Mouse (Mus musculus) megakaryocyte, embryonic 14.5 days (primary cell): ENCODE results near the gene Ugt1a7c. TPM values are rescaled to one million over a fixed set of nuclear protein-coding genes. Genes with fewer than 3 reads are reported as not detected.

Source experiments
- H3K27me3 ChIP-seq: replicated peaks from 2 replicates; pipeline ENCODE3; 2012; ENCODE audit warnings: inconsistent platforms
- H3K36me3 ChIP-seq: replicated peaks from 2 replicates; pipeline ENCODE3; 2012; ENCODE audit warnings: low read length, inconsistent platforms, mixed read lengths
- H3K4me1 ChIP-seq: 2 replicates; pipeline ENCODE4 v1.6.1; 2012; ENCODE audit warnings: inconsistent platforms
- H3K4me3 ChIP-seq: replicated peaks from 2 replicates; pipeline ENCODE3; 2012; ENCODE audit warnings: moderate library complexity, mild to moderate bottlenecking, inconsistent platforms
- H3K9me3 ChIP-seq: 2 replicates; pipeline ENCODE4 v1.6.1; 2012; ENCODE audit warnings: inconsistent platforms
- FLI1 ChIP-seq: IDR thresholded peaks from 2 replicates; pipeline ENCODE4 v1.6.1; 2012; ENCODE audit warnings: low read length, inconsistent platforms, mixed read lengths
- GATA1 ChIP-seq: IDR thresholded peaks from 3 replicates; pipeline ENCODE4 v1.6.1; 2012; ENCODE audit warnings: mixed read lengths, low read length, inconsistent platforms, borderline replicate concordance
- polyA plus RNA-seq: library from polyadenylated mRNA; stranded (reverse); fragments of >175 nt; gene quantifications from 2 replicates; pipeline ENCODE4 v1.2.3, GENCODE M21; 2012; ENCODE audit warnings: low replicate concordance; ENCODE audit not compliant: insufficient read depth

The Ugt1a7c gene
- polyA plus RNA-seq, 1 experiment: 11.0 TPM

DNA sequence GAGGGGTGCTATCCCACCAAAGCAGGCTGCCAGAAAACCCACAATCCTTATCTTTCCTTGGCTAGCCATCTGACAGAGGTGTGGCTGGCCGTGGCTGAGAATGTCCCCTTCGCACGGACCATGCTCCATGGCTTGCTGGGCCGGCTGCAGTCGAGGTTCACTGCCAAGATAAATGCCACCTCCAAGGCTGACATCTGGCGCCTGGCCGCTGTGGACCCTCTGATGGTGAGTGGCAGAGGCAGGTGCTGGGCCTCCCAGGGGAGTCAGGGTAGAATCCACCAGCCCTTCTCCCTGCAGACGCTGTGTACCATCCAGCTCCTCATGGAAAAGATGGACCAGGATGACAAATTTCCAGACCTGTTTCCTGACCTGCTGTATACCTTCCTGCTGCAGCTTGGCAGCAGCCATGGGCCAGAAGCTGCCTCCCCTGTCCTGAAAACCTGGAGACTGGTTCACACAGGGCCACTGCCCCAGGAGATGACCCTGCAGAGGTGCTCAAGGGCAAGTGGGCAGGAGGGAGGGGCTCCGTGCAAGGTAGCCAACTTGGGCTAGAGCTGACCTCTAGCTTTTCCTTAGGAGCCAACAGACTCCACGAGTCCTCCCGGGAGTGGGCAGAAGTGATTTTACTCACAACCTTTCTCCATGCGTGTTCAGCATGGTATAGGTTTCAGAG lies 160.1 kb downstream of the Ugt1a7c start:
- peak overlapping the region; percentile 0 for H3K4me3 ChIP-seq
- peaks cover 8% of the 10 kb centered on the region for H3K36me3 ChIP-seq
- peaks cover 16% of the 10 kb centered on the region for H3K27me3 ChIP-seq
- peaks cover 17% of the 10 kb centered on the region for H3K4me1 ChIP-seq
- peaks cover 73% of the 10 kb centered on the region for H3K9me3 ChIP-seq
- no peak; the same call in 2 of the 3 replicates for TF ChIP-seq GATA1
- no peak; the same call in 1 of the 2 replicates for TF ChIP-seq FLI1

DNA sequence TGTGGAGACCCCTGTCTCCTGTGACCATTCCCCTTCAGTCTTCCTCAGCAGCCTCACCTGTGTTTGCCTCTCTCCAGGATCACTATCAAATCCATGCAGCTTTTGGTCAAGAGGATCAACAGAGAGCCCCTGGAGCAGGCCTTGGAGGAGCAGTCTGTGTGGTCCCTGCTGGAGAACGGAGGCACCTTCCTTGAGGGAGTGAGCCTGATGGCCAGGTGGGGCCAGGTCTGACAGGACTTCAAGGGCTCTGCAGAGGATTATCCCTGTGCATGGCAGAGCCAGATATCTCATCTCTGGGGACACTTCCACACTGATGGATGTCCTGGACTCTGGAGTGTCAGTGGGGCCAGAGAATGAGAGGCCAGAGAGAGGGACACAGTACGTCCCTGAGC lies 160.6 kb downstream of the Ugt1a7c start:
- H3K4me3 ChIP-seq: no peak overlapping the region
- TF ChIP-seq FLI1 (no peak), GATA1 (no peak)
- peaks cover 14% of the 10 kb centered on the region for H3K27me3 ChIP-seq
- peaks cover 68% of the 10 kb centered on the region for H3K9me3 ChIP-seq
- peaks cover 21% of the 10 kb centered on the region for H3K4me1 ChIP-seq
- peaks cover 13% of the 10 kb centered on the region for H3K36me3 ChIP-seq

DNA sequence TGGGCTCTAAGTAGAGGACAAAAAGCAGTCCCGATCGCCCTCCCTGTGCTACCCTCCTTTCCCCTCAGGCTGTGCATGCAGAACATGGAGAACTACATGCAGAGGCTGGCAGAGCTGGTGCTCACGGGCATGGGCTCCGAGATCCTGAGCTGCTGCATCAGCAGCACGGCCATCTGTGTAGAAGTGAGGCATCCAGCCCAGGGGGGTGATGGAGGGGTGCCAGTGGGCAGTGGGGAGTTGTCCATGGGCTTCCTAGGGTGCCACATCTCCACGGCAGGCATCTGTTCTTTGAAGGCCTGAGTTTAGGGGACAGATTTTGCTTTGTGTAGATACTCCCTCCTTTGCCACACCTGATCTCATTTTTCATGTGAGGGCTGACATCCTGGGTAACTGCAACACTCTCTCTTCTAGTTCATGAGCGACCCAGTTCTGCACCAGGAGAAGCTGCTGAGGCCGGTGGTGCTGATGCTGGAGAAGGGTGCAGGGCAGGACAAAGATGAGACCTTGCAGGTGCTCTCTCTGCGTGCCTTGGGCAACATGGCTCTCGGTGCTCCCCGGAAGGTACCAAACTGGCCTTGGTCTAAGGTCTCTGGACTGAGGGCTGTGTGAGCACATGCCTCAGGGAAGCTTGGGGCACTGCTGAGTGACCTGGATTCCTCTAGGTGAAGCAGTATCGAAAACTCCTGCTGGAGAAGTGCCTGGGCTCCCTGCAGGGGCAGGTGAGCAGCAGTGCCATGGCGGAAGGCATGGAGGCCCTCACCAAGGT lies 161.3 kb downstream of the Ugt1a7c start:
- peaks cover 60% of the 10 kb centered on the region for H3K9me3 ChIP-seq

DNA sequence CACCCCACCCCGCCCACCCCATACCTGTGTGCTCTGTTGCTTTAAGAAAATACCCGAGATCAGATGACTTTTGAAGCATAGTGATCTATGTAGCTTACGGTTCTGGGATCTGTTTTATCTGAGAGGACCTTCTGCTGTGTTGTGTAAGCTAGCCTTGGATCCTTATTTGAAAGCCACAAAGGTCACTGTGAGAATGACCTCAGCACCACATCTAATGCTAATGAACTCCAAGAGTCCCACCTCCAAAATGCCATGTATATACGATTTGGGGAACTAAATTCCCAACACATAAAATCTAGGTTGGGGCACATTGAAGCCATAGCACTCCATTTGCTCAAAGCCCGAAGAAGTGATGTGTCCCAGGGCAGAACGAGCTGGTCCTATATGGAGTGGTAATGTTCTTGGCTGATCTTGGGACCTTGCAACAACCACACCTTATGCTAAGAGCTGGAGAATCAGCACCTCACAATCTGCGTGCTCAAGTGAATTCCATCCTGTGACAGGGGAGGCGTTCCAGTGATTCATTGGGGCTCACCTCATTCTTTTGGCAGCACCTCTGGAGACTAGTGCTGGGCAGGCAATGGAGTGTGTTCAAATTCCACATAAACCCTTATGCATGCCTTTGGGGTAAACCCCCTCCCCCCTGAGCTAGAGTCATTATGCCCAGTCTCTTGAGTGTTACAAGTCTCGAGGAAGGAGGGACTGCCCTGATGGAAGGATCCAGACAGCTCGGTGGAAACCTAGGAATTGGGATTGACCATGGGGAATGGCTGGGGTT lies 162.2 kb downstream of the Ugt1a7c start:
- peaks cover 54% of the 10 kb centered on the region for H3K9me3 ChIP-seq
- no peak overlapping the region for H3K4me3 ChIP-seq
- peaks cover 32% of the 10 kb centered on the region for H3K4me1 ChIP-seq
- peaks cover 29% of the 10 kb centered on the region for H3K36me3 ChIP-seq
- H3K27me3 ChIP-seq: peaks cover 11% of the 10 kb centered on the region
- TF ChIP-seq FLI1 (no peak), GATA1 (no peak)

More for the DNA sequence above, 161.3 kb downstream of the Ugt1a7c start:
- Histone ChIP-seq H3K4me1 (peaks cover 23% of the 10 kb centered on the region), H3K4me3 (peak overlapping the region; percentile 2), H3K36me3 (peaks cover 20% of the 10 kb centered on the region), H3K27me3 (peaks cover 13% of the 10 kb centered on the region)
- no peak for TF ChIP-seq GATA1
- no peak for TF ChIP-seq FLI1

DNA sequence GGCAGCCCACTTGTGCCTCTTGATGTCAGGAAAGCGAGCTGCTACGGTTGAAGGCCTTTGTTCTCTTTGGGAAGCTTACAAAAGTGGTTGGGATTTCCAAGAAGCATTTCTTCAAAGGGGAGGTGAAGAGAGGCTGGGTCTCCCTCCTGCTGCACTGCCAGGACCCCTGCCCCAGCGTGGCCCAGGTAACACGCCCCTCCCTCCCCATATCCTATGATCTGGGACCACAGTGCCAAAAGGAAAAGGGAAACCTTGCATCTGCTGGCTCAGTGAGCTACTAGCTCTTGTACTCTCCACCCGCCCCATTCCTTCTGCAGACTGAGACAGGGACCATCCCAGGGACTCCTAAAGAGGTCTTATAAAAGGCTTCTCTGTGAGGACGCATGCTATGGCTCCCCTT lies 162.8 kb downstream of the Ugt1a7c start:
- Histone ChIP-seq H3K27me3 (peaks cover 11% of the 10 kb centered on the region), H3K9me3 (peaks cover 48% of the 10 kb centered on the region), H3K36me3 (peaks cover 35% of the 10 kb centered on the region), H3K4me3 (no peak overlapping the region), H3K4me1 (peaks cover 38% of the 10 kb centered on the region)
- TF ChIP-seq GATA1 (no peak), FLI1 (no peak)

DNA sequence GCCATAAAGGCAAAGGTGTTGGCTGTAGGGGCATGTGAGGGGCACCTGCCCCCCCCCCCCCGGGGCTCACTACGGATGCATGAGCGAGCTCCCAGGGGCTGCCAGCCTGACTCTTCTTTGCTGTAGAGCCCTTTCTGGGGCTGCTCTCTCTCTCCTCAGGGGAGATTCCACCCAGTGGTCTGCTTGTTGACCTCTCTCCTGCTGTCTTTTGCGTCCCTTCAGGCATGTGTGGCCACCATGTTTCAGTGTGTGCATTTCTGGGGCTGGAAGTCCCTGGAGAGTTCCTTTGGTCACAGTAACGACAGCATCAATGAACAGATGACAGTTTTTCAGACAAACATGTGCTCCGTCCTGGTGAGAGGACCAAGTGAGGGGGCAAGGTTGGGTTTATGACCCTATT lies 163.5 kb downstream of the Ugt1a7c start:
- Histone ChIP-seq H3K4me1 (peaks cover 34% of the 10 kb centered on the region), H3K9me3 (peaks cover 41% of the 10 kb centered on the region), H3K36me3 (peaks cover 42% of the 10 kb centered on the region), H3K27me3 (peaks cover 11% of the 10 kb centered on the region), H3K4me3 (no peak overlapping the region)
- TF ChIP-seq FLI1: no peak
- no peak for TF ChIP-seq GATA1

DNA sequence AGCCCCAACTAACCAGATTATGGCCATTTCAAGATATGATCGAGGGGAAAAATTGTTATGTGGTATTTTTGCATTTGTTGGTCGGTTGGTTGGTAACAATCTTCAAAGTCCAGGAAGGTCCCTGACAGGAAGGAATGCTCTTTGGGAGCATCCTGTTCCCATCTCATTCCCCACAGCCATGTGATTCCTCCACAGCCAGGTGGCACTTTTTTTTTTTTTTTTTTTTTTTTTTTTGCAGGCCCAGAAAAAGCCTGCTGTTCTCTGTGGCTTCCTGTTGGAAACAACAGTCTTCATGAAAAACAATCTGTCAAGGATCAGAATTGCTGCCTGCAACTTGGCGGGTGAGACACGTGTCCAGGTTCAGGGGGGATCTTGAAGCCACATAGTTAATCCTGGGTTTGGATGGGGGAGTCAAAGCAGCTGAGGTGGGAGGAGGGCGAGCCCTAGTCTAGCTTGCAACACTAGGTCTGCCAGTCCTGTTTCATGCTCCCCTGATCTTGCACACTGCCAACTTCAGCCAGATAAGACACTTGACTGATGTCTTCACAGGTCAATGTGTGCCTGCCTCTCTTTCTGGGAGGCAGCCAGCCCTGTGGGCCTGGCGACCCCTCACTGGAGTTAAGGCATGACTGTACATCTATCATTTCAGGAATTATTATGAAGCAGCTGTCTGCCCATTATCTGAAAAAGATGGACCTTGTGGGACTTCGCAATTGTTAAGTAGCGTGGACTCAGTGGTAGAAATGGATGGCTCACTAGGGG lies 164.2 kb downstream of the Ugt1a7c start:
- TF ChIP-seq FLI1: no peak
- no peak for TF ChIP-seq GATA1
- H3K4me3 ChIP-seq: peak overlapping the region; percentile 9

DNA sequence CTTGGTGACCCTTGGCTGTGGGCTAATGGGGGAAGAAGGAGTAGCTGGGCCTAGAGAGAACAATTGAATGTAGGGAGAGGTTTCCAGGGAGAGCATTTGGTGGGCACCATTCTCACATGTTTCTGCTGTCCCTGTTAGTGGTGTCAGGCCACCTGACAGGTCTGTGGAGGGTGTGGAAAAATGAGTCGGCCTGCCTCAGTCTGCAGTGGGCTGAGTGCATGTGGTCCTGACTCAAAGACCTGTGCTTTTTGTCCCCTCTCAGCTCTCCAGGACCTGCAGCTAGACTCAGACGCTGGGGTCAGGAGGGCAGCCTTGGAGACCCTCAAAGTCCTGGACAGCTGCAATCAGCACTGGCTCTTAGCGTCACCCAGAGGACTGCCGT lies 164.8 kb downstream of the Ugt1a7c start:
- Histone ChIP-seq H3K4me3 (no peak overlapping the region), H3K4me1 (peaks cover 33% of the 10 kb centered on the region), H3K27me3 (peaks cover 11% of the 10 kb centered on the region), H3K36me3 (peaks cover 55% of the 10 kb centered on the region), H3K9me3 (peaks cover 35% of the 10 kb centered on the region)
- TF ChIP-seq FLI1 (no peak), GATA1 (no peak)

More for the DNA sequence above, 164.2 kb downstream of the Ugt1a7c start:
- Histone ChIP-seq H3K9me3 (peaks cover 36% of the 10 kb centered on the region), H3K4me1 (peaks cover 33% of the 10 kb centered on the region), H3K27me3 (peaks cover 11% of the 10 kb centered on the region), H3K36me3 (peaks cover 49% of the 10 kb centered on the region)

DNA sequence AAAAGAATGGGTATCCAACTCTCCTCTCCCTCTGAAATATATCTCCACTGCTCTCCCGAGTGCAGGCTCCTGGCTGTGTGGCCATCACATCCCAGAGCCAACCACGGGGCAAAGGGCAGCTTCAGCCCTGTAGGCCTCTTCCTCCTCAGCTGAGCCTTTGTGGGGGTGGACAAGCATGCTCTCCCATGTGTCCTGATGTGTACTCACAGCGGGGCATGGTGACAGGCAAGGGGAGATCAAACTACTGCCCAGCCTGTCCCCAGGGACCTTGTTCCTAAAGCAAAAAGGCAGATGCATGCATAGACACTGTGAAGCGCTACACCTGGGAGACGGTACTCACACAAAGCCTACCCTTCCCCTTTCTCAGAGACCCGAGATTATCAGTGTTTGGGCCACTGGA lies 165.3 kb downstream of the Ugt1a7c start:
- peaks cover 60% of the 10 kb centered on the region for H3K36me3 ChIP-seq

More for the DNA sequence above, 165.3 kb downstream of the Ugt1a7c start:
- peak overlapping the region; percentile 1 for H3K4me3 ChIP-seq
- H3K4me1 ChIP-seq: peaks cover 33% of the 10 kb centered on the region
- peaks cover 11% of the 10 kb centered on the region for H3K27me3 ChIP-seq
- peaks cover 30% of the 10 kb centered on the region for H3K9me3 ChIP-seq
- no peak for TF ChIP-seq GATA1
- TF ChIP-seq FLI1: 0 out of 2 replicates have a peak, but pooled peaks have one; percentile 16
